Mouse (Mus musculus) liver, embryonic 13.5 days (tissue): ENCODE measurements around the gene Osbpl11. TPM values are rescaled to one million over a fixed set of nuclear protein-coding genes. Genes with fewer than 3 reads are reported as not detected.
"Not testable (repeated sequence)": the region's sequence is repeated elsewhere in the genome, so short reads cannot be mapped to it uniquely, and the experiment has no call there.

Experiments used
- ATAC-seq: fragments of 200-750 bp; cut with Nextera tagmentation; 2 replicates; pipeline ENCODE4 v1.8.0; 2017; ENCODE audit warnings: low read depth, mild to moderate bottlenecking, moderate number of reproducible peaks, moderate library complexity
- DNase-seq: peaks from one replicate; pipeline ENCODE4 v3.0.0; 2022
- H3K27ac ChIP-seq: fragments of 300-500 bp; sonication (generic); 2 replicates; pipeline ENCODE4 v1.5.1; 2015; ENCODE audit warnings: moderate library complexity, mild to moderate bottlenecking, inconsistent platforms
- H3K27me3 ChIP-seq: fragments of 300-500 bp; sonication (generic); 2 replicates; pipeline ENCODE4 v1.6.1; 2015; ENCODE audit warnings: mild to moderate bottlenecking, inconsistent platforms
- H3K36me3 ChIP-seq: fragments of 300-500 bp; sonication (generic); 2 replicates; pipeline ENCODE4 v1.6.1; 2015; ENCODE audit warnings: mild to moderate bottlenecking, inconsistent platforms
- H3K4me1 ChIP-seq: fragments of 300-500 bp; sonication (generic); replicated peaks from 2 replicates; pipeline ENCODE4 v1.6.1; 2015; ENCODE audit warnings: inconsistent platforms
- H3K4me2 ChIP-seq: fragments of 300-500 bp; sonication (generic); 2 replicates; pipeline ENCODE4 v1.6.1; 2015; ENCODE audit warnings: inconsistent platforms, mild to moderate bottlenecking, moderate library complexity
- H3K4me3 ChIP-seq: fragments of 300-500 bp; sonication (generic); replicated peaks from 2 replicates; pipeline ENCODE4 v1.5.1; 2015; ENCODE audit warnings: mild to moderate bottlenecking, inconsistent platforms
- H3K9ac ChIP-seq: fragments of 300-500 bp; sonication (generic); 2 replicates; pipeline ENCODE4 v1.6.1; 2015; ENCODE audit warnings: mild to moderate bottlenecking, inconsistent platforms
- H3K9me3 ChIP-seq: fragments of 300-500 bp; sonication (generic); replicated peaks from 2 replicates; pipeline ENCODE4 v1.6.1; 2016; ENCODE audit warnings: inconsistent platforms
- WGBS: fragments of 180-500 bp; shearing (Covaris S2); methylation state at CpG from one replicate; pipeline ENCODE4 v1.1.7; 2015; ENCODE audit not compliant: insufficient replicate concordance; 5-methylcytosine and 5-hydroxymethylcytosine counted together
- polyA plus RNA-seq: library from polyadenylated mRNA; unstranded; fragments of >200 nt; fragmentation: Nextera tagmentation; extraction: Ambion mirVana; gene quantifications from 2 replicates; pipeline ENCODE4 v1.2.1, GENCODE M21; 2015

Gene Osbpl11
- polyA plus RNA-seq, 1 experiment from 2014 or later: 5.2 TPM

- no peak for DNase-seq
- no peak overlapping the region for H3K4me2 ChIP-seq
- WGBS: 35% methylated on average over 17 of the region's 17 CpGs
Observed at GRCm38 (mm10) chr16:33178278-33179074, 6.4 kb upstream of the Osbpl11 start.

GRCm38 (mm10) chr16:33179222-33179621, 5.6 kb upstream of the Osbpl11 start:
- not testable (repeated sequence) for H3K9me3 ChIP-seq, H3K4me2 ChIP-seq, H3K4me1 ChIP-seq, DNase-seq, H3K4me3 ChIP-seq, H3K27ac ChIP-seq, ATAC-seq, H3K36me3 ChIP-seq, H3K9ac ChIP-seq, H3K27me3 ChIP-seq
- WGBS: 73% methylated on average over 10 of the region's 10 CpGs

More at GRCm38 (mm10) chr16:33178278-33179074, 6.4 kb upstream of the Osbpl11 start:
- Histone ChIP-seq H3K9me3 (no peaks in the 10 kb centered on the region), H3K9ac (no peak overlapping the region), H3K27ac (no peak overlapping the region), H3K4me3 (no peak overlapping the region), H3K4me1 (no peaks in the 10 kb centered on the region; the same call in 1 of the 2 replicates), H3K27me3 (no peaks in the 10 kb centered on the region), H3K36me3 (no peaks in the 10 kb centered on the region)
- ATAC-seq: no peak

- DNase-seq: no peak
- 67% methylated on average over 3 of the region's 3 CpGs for WGBS
- ATAC-seq: no peak
Observed at GRCm38 (mm10) chr16:33179911-33180310, 5.0 kb upstream of the Osbpl11 start.

GRCm38 (mm10) chr16:33180793-33181192, 4.1 kb upstream of the Osbpl11 start:
- Histone ChIP-seq H3K4me3 (no peak overlapping the region), H3K9me3 (no peaks in the 10 kb centered on the region), H3K36me3 (no peaks in the 10 kb centered on the region), H3K9ac (no peak overlapping the region), H3K4me1 (peaks cover 2% of the 10 kb centered on the region), H3K27me3 (no peaks in the 10 kb centered on the region), H3K4me2 (no peak overlapping the region), H3K27ac (no peak overlapping the region)
- ATAC-seq (no peak), DNase-seq (no peak)
- WGBS: 59% methylated on average over 3 of the region's 3 CpGs

More at GRCm38 (mm10) chr16:33179911-33180310, 5.0 kb upstream of the Osbpl11 start:
- Histone ChIP-seq H3K27me3 (no peaks in the 10 kb centered on the region), H3K27ac (no peak overlapping the region), H3K4me3 (no peak overlapping the region), H3K4me2 (no peak overlapping the region), H3K36me3 (no peaks in the 10 kb centered on the region), H3K9ac (no peak overlapping the region), H3K9me3 (no peaks in the 10 kb centered on the region), H3K4me1 (no peaks in the 10 kb centered on the region; the same call in 1 of the 2 replicates)

- ATAC-seq: peak; percentile 78
- peak overlapping the region; percentile 95 for H3K9ac ChIP-seq
- peak overlapping the region; percentile 86 for H3K27ac ChIP-seq
- DNase-seq: peak; percentile 31
- H3K4me3 ChIP-seq: peak overlapping the region; percentile 90
- H3K4me2 ChIP-seq: peak overlapping the region; percentile 97
- WGBS: under 1% methylated on average over 58 of the region's 59 CpGs
- H3K4me1 ChIP-seq: peaks cover 16% of the 10 kb centered on the region
- H3K27me3 ChIP-seq: no peaks in the 10 kb centered on the region
- no peaks in the 10 kb centered on the region for H3K9me3 ChIP-seq
- no peaks in the 10 kb centered on the region for H3K36me3 ChIP-seq
Observed at GRCm38 (mm10) chr16:33185261-33186046, 583 bp downstream of the Osbpl11 start.

- Histone ChIP-seq H3K4me1 (peaks cover 16% of the 10 kb centered on the region), H3K27ac (peak overlapping the region; percentile 86), H3K36me3 (no peaks in the 10 kb centered on the region), H3K4me3 (peak overlapping the region; percentile 90), H3K4me2 (peak overlapping the region; percentile 97), H3K9me3 (no peaks in the 10 kb centered on the region), H3K9ac (peak overlapping the region; percentile 95), H3K27me3 (no peaks in the 10 kb centered on the region)
- WGBS: 4% methylated on average over 4 of the region's 4 CpGs
- ATAC-seq (no peak), DNase-seq (no peak)
Observed at GRCm38 (mm10) chr16:33186134-33186533, 1.3 kb downstream of the Osbpl11 start.

GRCm38 (mm10) chr16:33188076-33188475, 3.2 kb downstream of the Osbpl11 start:
- Histone ChIP-seq H3K4me3 (no peak overlapping the region), H3K4me1 (peaks cover 16% of the 10 kb centered on the region), H3K36me3 (no peaks in the 10 kb centered on the region), H3K27me3 (no peaks in the 10 kb centered on the region), H3K4me2 (no peak overlapping the region), H3K27ac (no peak overlapping the region), H3K9ac (no peak overlapping the region), H3K9me3 (no peaks in the 10 kb centered on the region)
- 59% methylated on average over 3 of the region's 3 CpGs for WGBS
- ATAC-seq (no peak), DNase-seq (no peak)

GRCm38 (mm10) chr16:33191671-33192091, 6.8 kb downstream of the Osbpl11 start:
- DNase-seq (no peak), ATAC-seq (no peak)
- no peak overlapping the region for H3K4me3 ChIP-seq
- H3K4me2 ChIP-seq: no peak overlapping the region
- H3K9ac ChIP-seq: no peak overlapping the region
- no peaks in the 10 kb centered on the region for H3K9me3 ChIP-seq
- WGBS: 80% methylated on average over 2 of the region's 2 CpGs
- no peak overlapping the region for H3K27ac ChIP-seq
- H3K4me1 ChIP-seq: peaks cover 7% of the 10 kb centered on the region
- 0 out of 2 replicates have a peak, but pooled peaks cover 3% of the 10 kb centered on the region for H3K36me3 ChIP-seq
- no peaks in the 10 kb centered on the region for H3K27me3 ChIP-seq

GRCm38 (mm10) chr16:33192280-33192679, 7.4 kb downstream of the Osbpl11 start:
- ATAC-seq (no peak), DNase-seq (no peak)
- Histone ChIP-seq H3K36me3 (0 out of 2 replicates have a peak, but pooled peaks cover 3% of the 10 kb centered on the region), H3K9ac (no peak overlapping the region), H3K4me1 (peaks cover 2% of the 10 kb centered on the region), H3K4me2 (no peak overlapping the region), H3K4me3 (no peak overlapping the region), H3K27me3 (no peaks in the 10 kb centered on the region), H3K27ac (no peak overlapping the region), H3K9me3 (no peaks in the 10 kb centered on the region)
- WGBS: 77% methylated on average over 2 of the region's 2 CpGs

GRCm38 (mm10) chr16:33193649-33194048, 8.8 kb downstream of the Osbpl11 start:
- Histone ChIP-seq H3K9ac (no peak overlapping the region), H3K27me3 (no peaks in the 10 kb centered on the region), H3K36me3 (0 out of 2 replicates have a peak, but pooled peaks cover 3% of the 10 kb centered on the region), H3K4me3 (no peak overlapping the region), H3K27ac (no peak overlapping the region), H3K9me3 (no peaks in the 10 kb centered on the region), H3K4me2 (no peak overlapping the region), H3K4me1 (no peaks in the 10 kb centered on the region; the same call in 1 of the 2 replicates)
- ATAC-seq (no peak), DNase-seq (no peak)
- WGBS: 34% methylated on average over 2 of the region's 2 CpGs

GRCm38 (mm10) chr16:33195686-33196313, 10.9 kb downstream of the Osbpl11 start:
- Histone ChIP-seq H3K4me3 (no peak overlapping the region), H3K9ac (no peak overlapping the region), H3K4me1 (peaks cover 6% of the 10 kb centered on the region; the same call in 1 of the 2 replicates), H3K36me3 (0 out of 2 replicates have a peak, but pooled peaks cover 7% of the 10 kb centered on the region), H3K4me2 (no peak overlapping the region), H3K9me3 (no peaks in the 10 kb centered on the region), H3K27me3 (no peaks in the 10 kb centered on the region), H3K27ac (no peak overlapping the region)
- DNase-seq: no peak
- ATAC-seq: no peak
- WGBS: 71% methylated on average over 4 of the region's 5 CpGs
